Mouse (Mus musculus) heart, postnatal 4 days (tissue): Measurements from ENCODE around the gene Hdac8. TPM values are rescaled to one million over a fixed set of nuclear protein-coding genes. Genes with fewer than 3 reads are reported as not detected.

Experiments
- DNase-seq: peaks from one replicate; pipeline ENCODE4 v3.0.0; 2021
- total RNA-seq, 2 experiments: library from RNA; stranded (reverse); gene quantifications; 2 replicates each; pipeline ENCODE4 v1.2.3; 2021

The Hdac8 gene
- total RNA-seq, 2 experiments from 2014 or later, result 4.9 to 5.7 TPM

DNA sequence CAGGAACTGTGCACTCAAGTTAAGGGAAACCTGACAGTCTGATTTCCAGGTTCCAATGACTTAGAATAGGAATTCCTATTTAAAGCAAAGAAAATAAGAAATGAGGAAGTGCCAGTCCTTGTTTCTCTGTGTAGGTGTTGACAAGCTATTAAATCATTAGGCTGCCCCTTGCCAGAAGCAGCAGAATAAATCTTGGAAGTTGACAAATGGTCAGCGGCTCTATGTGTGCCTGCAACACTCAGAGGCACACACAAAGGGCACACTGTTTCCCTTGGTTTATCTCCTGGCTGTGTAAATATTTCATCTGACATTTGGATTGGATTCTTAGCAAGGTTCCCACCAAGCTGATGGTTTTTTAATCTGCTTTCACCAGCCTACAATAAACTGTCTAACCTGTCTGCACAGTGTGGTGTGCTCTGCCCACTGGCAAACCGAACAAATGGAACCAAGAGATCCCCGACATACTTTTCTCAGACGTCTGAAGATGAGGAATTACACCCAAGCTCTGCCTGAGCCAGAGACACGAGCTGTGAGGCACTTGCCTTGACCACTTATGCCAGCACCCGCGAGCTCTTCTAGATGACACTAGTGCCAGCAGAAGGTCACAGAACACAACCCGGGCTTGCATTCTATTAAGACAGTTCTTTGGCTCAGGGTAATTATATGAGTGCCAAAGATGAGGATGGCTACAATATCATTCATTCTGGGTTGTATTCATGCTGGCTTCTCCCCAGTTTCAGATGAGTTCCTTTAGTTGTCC, 165.6 kb downstream of the Hdac8 start:
- DNase-seq, result peak; percentile 24

DNA sequence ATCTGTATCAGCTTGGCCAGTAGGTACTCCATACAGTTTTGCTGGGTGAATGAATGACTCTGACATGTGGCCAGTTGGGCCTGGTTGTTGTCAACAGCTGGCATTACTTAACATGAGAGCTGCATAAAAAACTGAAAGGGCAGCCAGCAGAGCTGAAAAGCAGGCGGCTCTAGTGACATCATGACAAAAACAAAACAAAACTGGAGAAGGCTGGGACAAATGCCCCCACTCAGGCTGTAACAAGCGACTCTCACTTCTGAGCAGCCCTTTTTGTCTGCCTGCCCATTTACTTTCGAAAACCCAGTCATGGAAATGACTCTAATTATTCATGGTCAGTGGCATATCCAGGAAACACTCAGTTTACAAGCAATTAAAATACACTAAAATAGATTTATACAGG, 185.5 kb downstream of the Hdac8 start:
- no peak for DNase-seq

DNA sequence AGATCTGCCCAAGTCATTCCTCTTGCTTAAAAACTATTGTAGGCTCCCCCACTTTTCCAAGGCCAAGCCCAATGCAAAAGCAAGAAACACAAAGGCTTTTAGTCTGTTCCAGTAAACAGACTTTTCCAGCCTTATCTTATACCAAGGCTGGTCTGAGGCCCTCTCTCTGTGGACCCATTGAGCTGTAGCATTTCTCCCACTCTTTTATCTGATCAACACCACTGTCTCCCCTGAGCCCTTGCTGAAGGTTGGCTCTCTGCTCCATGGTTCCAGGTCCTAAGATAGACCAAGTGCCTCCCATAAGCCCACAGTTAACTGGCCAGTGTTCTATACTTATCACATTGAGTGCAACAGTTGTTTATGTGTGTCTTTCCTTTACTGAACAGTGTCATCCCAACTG, 185.9 kb downstream of the Hdac8 start:
- DNase-seq, result no peak

DNA sequence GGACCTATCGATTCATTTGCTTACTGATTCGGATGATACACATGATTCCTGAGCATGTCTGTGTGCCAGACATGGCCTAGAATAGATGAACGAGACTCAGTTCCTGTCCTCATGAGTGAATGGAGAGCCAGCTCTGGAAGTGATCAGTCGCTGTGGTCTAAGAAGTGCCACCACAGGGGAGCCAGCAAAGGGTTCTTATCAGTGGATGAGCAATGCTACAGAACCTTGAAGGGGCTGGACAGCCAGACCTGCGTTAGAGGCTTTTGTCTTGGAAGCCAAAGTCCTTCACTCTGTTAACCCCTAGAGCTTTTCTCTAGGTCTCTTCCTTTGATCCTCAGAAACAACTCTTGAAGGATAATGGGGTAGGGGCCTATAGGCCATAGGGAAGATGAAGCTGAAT, 186.4 kb downstream of the Hdac8 start:
- DNase-seq, result no peak

DNA sequence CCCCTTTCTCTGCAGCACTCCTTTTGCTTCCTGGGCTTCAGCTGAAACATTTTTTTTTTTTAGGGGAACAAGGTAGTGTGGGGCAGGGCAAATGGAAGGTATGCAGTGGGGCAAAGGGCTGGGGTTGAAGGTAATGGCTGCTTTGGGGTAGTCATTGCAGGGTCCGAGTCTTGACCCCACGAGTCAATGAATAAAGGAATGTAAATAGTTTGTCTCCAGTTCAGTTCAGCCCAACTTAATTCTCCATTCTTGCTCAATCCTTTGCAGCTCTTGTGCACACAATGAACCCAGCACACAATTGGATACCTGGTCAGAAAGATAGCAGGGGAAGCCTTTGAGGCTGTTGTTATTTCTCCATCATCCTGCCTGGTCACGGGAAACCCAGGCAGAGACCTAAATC, 194.0 kb downstream of the Hdac8 start:
- no peak for DNase-seq

DNA sequence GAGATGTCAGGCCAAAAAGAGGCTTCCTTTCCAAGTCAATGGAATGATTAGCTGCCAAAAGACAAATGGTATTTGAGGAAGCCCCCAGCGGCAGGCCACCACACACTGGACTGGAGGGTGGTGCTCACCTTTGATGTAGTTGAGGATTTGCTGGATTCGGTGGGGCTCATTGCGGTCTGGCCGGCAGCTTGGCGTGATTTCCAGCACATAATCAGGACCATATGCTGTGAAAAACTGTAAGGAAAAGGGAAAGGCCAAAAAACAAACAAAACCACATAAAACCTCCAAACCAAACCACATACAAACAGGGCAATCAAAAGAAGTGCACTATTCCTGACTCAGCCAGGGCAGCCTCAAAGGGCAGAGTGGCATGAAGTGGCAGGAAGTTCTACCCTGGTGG, 197.6 kb downstream of the Hdac8 start:
- DNase-seq, result no peak

DNA sequence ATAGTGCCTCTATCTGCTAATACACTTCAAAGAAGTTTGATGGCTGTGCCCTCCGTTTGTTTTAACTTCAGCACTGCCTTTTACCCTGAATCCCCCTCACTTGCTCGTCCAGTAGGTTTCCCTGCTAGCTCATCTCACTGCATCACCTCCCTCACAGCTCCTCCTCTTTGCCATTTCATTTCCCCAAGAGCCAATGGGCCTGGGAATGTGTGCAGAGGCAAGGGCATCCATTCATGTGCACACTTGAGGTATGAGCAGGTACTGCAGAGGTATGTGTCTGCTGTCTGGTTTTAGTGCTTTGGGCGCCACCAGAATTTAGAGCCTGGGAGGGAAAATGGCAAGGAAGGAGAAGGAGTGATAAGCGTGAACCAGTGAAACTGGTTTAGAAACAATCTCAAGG, 199.4 kb downstream of the Hdac8 start:
- no peak for DNase-seq

DNA sequence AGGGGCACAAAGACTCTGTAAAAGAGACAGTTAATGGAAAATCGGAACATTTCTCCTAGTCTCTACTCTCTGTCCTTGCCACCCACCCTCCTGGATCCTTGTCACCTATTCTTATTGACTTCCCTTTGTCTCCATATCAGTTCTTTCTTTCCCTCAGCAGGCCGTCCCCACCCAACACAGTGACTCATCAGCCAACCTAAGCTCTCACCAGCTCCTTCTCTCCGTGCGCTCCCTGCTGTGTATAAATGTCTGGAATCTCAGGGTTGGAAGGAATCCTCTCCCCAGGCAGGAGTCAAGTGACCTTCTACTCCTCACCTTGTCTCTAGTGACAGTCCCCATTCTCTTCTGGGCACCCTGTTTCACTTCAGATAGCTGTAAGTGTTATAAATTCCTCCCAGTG, 200.2 kb downstream of the Hdac8 start:
- DNase-seq, result no peak

DNA sequence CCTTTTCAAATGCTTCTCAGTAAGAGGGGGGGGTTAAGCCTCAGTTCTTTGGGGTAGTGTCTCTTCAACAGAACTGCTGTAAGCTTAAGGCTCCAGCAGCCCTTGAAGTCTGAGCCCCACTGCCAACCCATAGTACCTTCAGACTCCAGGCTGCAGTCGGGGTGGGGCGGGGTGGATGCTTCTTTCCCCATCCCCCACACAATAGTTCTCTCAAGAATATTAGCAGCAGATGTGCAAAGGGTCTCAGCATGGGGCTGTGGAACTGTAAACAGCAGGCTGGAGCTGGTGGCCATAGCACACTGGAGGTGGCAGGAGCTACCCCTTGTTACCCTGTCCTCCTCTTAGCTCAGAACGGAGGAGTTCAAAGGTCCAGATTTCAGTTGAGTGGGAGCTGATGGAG, 202.7 kb downstream of the Hdac8 start:
- no peak for DNase-seq

DNA sequence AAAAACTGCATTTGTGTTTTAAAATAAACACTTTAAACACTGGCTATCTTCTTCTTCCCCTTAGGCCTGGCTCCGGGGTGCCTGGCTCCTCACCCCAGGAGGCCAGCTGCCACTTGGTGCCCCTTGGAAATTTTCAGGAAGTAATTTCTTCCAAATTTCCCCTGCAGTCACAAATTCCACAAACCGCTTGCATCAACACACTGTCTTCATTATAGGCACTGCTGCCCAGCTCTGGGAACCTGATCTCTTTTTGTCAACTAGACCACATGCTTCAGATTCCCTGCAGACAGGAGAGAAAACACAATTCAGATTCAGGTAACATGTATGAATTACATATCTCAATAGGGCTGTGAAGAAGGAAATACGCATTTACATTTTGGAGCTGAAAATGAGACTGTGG, 220.3 kb downstream of the Hdac8 start:
- DNase-seq, result no peak

DNA sequence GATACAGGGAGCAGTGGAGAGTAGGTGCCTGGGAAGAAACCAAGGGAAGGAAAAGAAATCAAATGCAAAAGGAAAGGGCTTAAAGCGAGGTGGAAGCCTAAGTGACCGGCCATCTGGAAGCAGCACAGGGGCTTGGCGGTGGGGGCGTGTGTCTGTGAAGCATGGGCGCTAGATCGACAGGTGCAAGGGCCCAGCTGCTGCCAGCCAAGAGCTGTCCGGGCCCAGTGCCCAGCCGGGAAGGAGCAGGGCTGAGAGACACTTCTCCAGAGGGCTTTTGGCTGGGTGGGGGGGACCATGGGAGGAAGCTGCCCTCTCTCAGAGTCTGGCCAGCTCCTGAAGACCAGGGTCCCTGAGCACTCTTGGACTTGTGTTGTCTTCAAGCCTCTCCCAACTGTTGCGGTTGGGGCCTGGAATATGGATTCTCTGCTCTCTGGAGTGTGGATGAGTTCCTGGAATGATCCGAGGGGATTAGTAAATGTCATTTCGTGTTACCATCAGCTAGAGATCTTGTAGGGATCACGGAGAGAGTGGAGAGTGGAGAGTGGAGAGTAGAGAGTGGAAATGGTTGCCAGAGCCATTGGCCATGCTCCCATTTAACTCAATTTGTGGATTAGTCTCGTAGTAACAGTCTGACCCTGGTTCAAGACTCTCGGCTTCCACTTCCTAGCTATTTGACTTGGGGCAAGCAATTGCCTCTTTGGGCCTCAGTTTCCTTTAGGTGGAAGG, 242.4 kb downstream of the Hdac8 start:
- no peak for DNase-seq

DNA sequence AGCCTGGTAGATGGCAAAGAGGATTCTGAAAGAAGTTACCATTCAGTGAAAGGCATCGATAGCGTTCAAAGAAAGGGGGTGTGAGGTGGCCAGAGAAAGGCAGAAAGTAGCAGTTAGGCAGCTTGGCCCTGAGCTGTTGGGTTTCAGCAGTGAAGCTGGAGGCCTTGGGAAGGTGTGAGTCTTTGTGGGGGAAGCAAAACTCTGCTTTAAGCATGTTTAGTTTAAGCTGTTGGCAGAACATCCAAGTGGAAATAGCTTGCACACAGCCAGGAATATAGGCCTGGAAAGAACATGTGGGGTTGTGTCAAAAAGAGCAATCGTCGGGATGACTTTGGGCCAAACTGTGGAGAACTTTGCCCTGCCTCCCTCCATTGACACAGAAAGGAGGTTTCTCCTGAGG, 245.4 kb downstream of the Hdac8 start:
- no peak for DNase-seq

DNA sequence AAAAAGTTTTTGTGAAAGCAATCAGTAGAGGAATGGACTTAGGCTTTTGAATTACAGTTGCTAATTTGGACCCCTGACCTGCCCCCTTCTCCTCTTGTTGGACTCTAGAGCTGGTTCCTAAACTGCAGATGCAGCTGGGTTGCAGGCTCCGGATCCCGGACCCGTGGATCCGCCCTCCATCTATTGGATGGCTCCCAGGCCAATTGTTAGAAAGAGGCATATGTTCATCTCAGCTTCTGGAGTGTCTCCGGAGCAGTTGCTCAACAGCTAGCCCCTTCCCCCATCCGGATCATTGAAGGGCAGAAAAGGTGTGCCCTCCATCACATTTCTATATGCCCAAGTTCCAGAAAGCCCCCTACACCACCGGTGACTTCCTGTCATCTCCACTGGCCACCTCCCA, 251.3 kb downstream of the Hdac8 start:
- peak; percentile 39 for DNase-seq

DNA sequence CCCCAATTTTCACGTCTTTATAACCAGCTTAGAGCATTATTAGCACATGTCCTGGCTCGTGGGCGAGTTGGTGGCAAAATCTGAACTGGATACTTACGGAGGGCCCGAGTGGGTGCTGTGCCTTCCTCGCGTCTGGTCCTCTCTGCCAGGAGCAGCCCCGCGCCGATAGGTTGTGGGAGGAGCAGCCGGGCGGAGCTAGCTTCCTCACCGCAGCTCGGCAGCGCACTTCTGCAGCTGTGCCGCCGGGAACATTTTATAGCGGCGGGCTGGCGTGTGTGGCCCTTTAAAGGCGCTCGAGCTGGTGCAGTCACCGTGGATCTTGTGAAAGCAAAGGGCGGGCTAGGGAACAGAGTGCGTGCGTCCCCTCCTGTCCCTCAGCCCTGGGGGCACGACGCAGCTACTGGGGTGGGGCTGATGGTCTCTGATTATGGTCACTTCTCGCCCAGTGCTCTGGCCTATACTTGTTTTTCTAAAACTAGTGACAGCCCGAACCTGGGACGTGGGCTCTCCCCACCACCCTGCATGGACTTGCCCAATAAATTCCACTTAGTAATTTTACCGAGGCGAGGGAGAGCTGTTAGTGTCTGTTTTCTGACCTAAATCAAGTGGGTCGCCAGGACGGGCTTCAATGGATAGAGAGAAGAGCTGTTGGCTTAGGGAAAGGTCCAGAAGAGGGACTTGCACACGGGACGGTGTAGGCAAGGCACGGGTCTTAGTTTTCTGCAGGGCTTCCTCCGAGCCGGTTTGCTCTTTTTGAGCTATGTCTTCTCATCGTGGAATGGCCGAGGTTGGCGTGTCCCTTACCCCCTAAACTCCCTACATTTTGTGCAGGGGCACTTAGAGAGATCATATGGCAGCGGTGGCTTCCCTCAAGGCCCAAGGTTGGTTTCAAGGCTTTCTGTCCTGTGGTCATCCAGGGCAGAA, 253.0 kb downstream of the Hdac8 start, which contains the start of gene Cited1:
Gene Cited1 (minus strand): TSS at position 245 of the 924 bp plus-strand sequence.
- peak; percentile 72 for DNase-seq

DNA sequence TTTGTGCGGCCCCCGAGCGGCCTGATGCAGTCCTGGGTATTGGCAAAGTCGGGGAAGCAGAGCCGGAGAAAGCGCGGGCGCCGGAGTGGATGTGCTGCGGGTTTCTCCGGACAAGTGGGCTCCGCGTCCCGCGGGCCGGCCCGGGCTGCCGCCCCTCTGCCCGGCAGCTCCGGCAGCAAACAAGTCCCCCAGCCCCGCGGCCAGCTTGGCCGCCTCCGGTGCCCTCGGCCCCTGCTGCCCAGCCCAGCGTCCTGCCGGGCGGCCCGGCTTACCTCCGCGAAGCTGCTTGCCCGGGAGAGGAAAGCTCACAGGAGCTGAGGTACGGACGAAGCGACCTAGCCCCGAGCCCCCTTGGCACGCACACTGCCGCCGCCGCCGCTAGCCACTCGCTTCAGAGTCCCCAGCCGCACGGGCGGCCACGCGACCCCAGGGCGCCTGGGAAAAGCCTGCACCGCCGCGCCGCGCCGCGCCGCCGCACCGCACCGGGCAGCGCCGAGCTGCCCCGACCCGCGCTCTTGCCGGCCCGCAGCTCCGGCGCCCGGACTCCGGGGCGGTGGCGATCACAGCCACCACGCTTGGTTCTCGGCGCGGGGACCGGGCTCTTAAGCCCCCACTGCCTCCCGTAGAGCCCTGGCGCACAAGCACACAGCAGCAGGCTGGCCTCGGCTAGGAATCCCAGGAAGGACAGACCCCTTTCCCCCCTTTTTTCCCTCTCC, 253.8 kb downstream of the Hdac8 start:
- peak; percentile 21 for DNase-seq

DNA sequence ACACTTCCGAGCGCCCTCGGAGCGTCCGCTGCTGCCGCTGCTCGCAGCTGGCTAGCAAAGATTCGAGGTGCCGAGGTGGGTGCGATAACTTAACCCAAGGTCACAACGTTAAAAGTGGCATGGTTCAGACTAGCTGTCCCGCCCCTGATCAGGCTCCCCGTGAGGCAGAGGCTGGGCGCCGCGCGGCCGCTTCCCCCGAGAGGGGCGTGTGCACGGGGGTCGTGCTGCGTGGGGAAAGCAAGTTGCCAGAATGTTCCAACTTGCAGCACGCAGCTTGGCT, 254.3 kb downstream of the Hdac8 start:
- no peak for DNase-seq

DNA sequence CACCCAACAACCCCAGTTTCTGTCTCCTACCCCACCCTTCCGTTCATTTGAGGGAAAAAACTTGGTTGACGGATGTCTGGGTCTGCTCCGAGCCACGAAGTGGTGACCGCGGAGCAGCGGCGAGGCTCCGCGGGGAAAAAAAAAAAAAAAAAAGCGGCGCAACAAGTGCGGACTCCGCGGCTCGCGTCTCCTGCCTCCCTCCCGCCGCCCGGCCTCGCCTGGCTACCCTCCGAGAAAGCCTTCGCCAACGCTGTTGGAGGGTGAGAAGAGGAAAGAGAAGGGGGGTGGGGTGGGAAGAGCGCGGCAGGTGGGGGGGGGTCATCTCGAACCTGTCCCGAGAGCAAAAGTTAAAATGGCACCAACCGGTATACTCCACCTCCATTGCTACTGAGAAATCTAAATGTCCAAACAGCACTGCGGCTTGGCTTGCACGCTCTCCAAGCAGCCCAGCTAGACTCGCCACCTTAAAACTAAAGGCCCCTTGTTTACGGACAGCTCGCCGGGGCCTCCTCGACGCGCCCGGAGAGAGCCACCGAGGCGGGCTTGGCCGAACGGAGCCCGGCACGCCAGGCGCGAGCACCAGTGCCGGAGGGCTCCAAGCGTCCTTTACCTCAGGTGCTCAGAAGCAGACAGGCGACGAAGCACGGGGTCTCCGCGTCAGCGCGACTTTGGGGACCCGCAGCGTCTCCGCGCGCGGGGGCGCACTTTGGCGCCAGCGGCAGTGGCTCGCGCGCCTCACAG, 254.8 kb downstream of the Hdac8 start:
- DNase-seq, result peak; percentile 28

DNA sequence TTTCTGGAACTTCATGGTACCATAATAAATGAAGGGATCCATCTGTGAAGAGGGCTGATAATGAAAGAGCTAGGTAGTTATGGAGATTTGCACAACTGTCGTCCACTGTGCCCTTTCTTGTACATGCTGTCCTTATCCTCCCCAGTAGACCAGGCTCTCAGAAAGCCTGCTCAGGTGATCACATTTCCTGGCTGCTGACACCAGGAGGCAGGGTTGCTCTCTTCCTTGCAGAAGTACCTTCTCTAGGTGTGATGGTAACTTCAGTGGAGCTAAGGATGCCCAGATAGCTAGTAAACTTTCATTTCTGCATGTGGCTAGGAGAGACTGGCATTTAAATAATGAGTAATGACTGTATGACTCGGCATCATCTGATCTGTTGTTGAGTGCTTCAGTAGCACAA, 260.8 kb downstream of the Hdac8 start:
- no peak for DNase-seq
